Mouse (Mus musculus) midbrain, embryonic 11.5 days (tissue): ENCODE data around the gene Vps35l. TPM values are rescaled to one million over a fixed set of nuclear protein-coding genes. Genes with fewer than 3 reads are reported as not detected.
A peak's percentile ranks its signal among the peaks of the same experiment; 100 is the strongest.

Source experiments
- ATAC-seq: fragments of 200-750 bp; cut with Nextera tagmentation; 2 replicates; pipeline ENCODE4 v1.8.0; 2017; ENCODE audit warnings: moderate TSS enrichment, moderate library complexity; ENCODE audit not compliant: low FRiP score
- DNase-seq: peaks from one replicate; pipeline ENCODE4 v3.0.0; 2015; ENCODE audit warnings: low spot score; ENCODE audit errors: missing footprints
- H3K27ac ChIP-seq: fragments of 300-500 bp; sonication (generic); 2 replicates; pipeline ENCODE4 v1.5.1; 2014; ENCODE audit warnings: low read depth, low read length
- H3K27me3 ChIP-seq: fragments of 300-500 bp; sonication (generic); 2 replicates; pipeline ENCODE4 v1.6.1; 2014; ENCODE audit warnings: mild to moderate bottlenecking, low read length, moderate library complexity, mixed read lengths; ENCODE audit not compliant: control insufficient read depth, insufficient read depth
- H3K36me3 ChIP-seq: fragments of 300-500 bp; sonication (generic); 2 replicates; pipeline ENCODE4 v1.6.1; 2014; ENCODE audit warnings: mild to moderate bottlenecking, low read length, moderate library complexity, mixed read lengths; ENCODE audit not compliant: control insufficient read depth, insufficient read depth
- H3K4me1 ChIP-seq: fragments of 300-500 bp; sonication (generic); 2 replicates; pipeline ENCODE4 v1.6.1; 2014; ENCODE audit warnings: low read length; ENCODE audit not compliant: control insufficient read depth, insufficient read depth
- H3K4me2 ChIP-seq: fragments of 300-500 bp; sonication (generic); 2 replicates; pipeline ENCODE4 v1.6.1; 2014; ENCODE audit warnings: mild to moderate bottlenecking, moderate library complexity
- H3K4me3 ChIP-seq: fragments of 300-500 bp; sonication (generic); 2 replicates; pipeline ENCODE4 v1.5.1; 2014; ENCODE audit warnings: low read depth, low read length
- H3K9ac ChIP-seq: fragments of 300-500 bp; sonication (generic); 2 replicates; pipeline ENCODE4 v1.6.1; 2014; ENCODE audit warnings: low read length
- H3K9me3 ChIP-seq: fragments of 300-500 bp; sonication (generic); 2 replicates; pipeline ENCODE4 v1.6.1; 2016; ENCODE audit warnings: low read length; ENCODE audit not compliant: control insufficient read depth
- WGBS: fragments of 180-500 bp; shearing (Covaris S2); extraction: QIAGEN DNeasy Blood & Tissue Kit; methylation state at CpG from one replicate; pipeline ENCODE4 v1.1.7; 2014; 5-methylcytosine and 5-hydroxymethylcytosine counted together
- polyA plus RNA-seq: library from polyadenylated mRNA; unstranded; fragments of >200 nt; fragmentation: Nextera tagmentation; extraction: Ambion mirVana; gene quantifications from 2 replicates; pipeline ENCODE4 v1.2.1, GENCODE M21; 2014

Gene Vps35l
- polyA plus RNA-seq, 1 experiment from 2014 or later, result 74.2 TPM

- WGBS, result 77% methylated on average over 8 of the region's 8 CpGs
Observed at GRCm38 (mm10) chr7:118765604-118766003, 25.6 kb downstream of the Vps35l start.

GRCm38 (mm10) chr7:118766119-118766833 lies 26.2 kb downstream of the Vps35l start:
- Histone ChIP-seq H3K9me3 (no peaks in the 10 kb centered on the region), H3K4me2 (no peak overlapping the region), H3K27me3 (no peaks in the 10 kb centered on the region), H3K4me3 (no peak overlapping the region), H3K4me1 (no peaks in the 10 kb centered on the region), H3K36me3 (peaks cover 1% of the 10 kb centered on the region; the same call in 1 of the 2 replicates), H3K9ac (no peak overlapping the region; the same call in 1 of the 2 replicates), H3K27ac (no peak overlapping the region)
- ATAC-seq (peak; percentile 48; the same call in 1 of the 2 replicates), DNase-seq (peak; percentile 94)
- 67% methylated on average over 18 of the region's 18 CpGs for WGBS

More at GRCm38 (mm10) chr7:118765604-118766003, 25.6 kb downstream of the Vps35l start:
- Histone ChIP-seq H3K9ac (no peak overlapping the region), H3K9me3 (no peaks in the 10 kb centered on the region), H3K27ac (no peak overlapping the region), H3K4me2 (no peak overlapping the region), H3K36me3 (peaks cover 3% of the 10 kb centered on the region; the same call in 1 of the 2 replicates), H3K4me3 (no peak overlapping the region), H3K27me3 (no peaks in the 10 kb centered on the region), H3K4me1 (no peaks in the 10 kb centered on the region)
- DNase-seq (no peak), ATAC-seq (no peak)

- Histone ChIP-seq H3K4me1 (no peaks in the 10 kb centered on the region), H3K4me2 (no peak overlapping the region), H3K9ac (no peak overlapping the region; the same call in 1 of the 2 replicates), H3K36me3 (no peaks in the 10 kb centered on the region), H3K27me3 (no peaks in the 10 kb centered on the region), H3K27ac (no peak overlapping the region), H3K9me3 (no peaks in the 10 kb centered on the region), H3K4me3 (no peak overlapping the region)
- DNase-seq (no peak), ATAC-seq (no peak)
- 83% methylated on average over 5 of the region's 5 CpGs for WGBS
Observed at GRCm38 (mm10) chr7:118766834-118767224, 26.8 kb downstream of the Vps35l start.

- ATAC-seq (no peak), DNase-seq (no peak)
- H3K27me3 ChIP-seq, result no peaks in the 10 kb centered on the region
- no peak overlapping the region for H3K4me3 ChIP-seq
- H3K4me2 ChIP-seq, result no peak overlapping the region
- H3K9ac ChIP-seq, result no peak overlapping the region
- no peaks in the 10 kb centered on the region for H3K4me1 ChIP-seq
- no peak overlapping the region for H3K27ac ChIP-seq
- 83% methylated on average over 8 of the region's 8 CpGs for WGBS
- H3K9me3 ChIP-seq, result no peaks in the 10 kb centered on the region
- H3K36me3 ChIP-seq, result no peaks in the 10 kb centered on the region
Observed at GRCm38 (mm10) chr7:118769208-118769607, 29.2 kb downstream of the Vps35l start.

- WGBS, result 52% methylated on average over 1 of the region's 1 CpGs
- no peak for ATAC-seq
- no peaks in the 10 kb centered on the region for H3K36me3 ChIP-seq
Observed at GRCm38 (mm10) chr7:118769655-118770054, 29.6 kb downstream of the Vps35l start.

GRCm38 (mm10) chr7:118773027-118773426 lies 33.0 kb downstream of the Vps35l start:
- ATAC-seq (no peak), DNase-seq (no peak)
- H3K4me3 ChIP-seq, result no peak overlapping the region
- no peak overlapping the region for H3K9ac ChIP-seq
- H3K27ac ChIP-seq, result no peak overlapping the region
- no peaks in the 10 kb centered on the region for H3K27me3 ChIP-seq
- H3K4me1 ChIP-seq, result no peaks in the 10 kb centered on the region
- 90% methylated on average over 12 of the region's 12 CpGs for WGBS
- no peaks in the 10 kb centered on the region for H3K9me3 ChIP-seq
- no peaks in the 10 kb centered on the region; the same call in 1 of the 2 replicates for H3K36me3 ChIP-seq
- no peak overlapping the region for H3K4me2 ChIP-seq

More at GRCm38 (mm10) chr7:118769655-118770054, 29.6 kb downstream of the Vps35l start:
- Histone ChIP-seq H3K27me3 (no peaks in the 10 kb centered on the region), H3K4me1 (no peaks in the 10 kb centered on the region), H3K4me3 (no peak overlapping the region), H3K4me2 (no peak overlapping the region), H3K27ac (no peak overlapping the region), H3K9ac (no peak overlapping the region), H3K9me3 (no peaks in the 10 kb centered on the region)
- no peak for DNase-seq

GRCm38 (mm10) chr7:118775991-118776390 lies 36.0 kb downstream of the Vps35l start:
- no peaks in the 10 kb centered on the region for H3K9me3 ChIP-seq
- DNase-seq, result peak; percentile 75
- H3K4me1 ChIP-seq, result no peaks in the 10 kb centered on the region
- ATAC-seq, result no peak
- WGBS, result 83% methylated on average over 7 of the region's 7 CpGs
- H3K36me3 ChIP-seq, result no peaks in the 10 kb centered on the region; the same call in 1 of the 2 replicates
- H3K27me3 ChIP-seq, result no peaks in the 10 kb centered on the region
- H3K4me2 ChIP-seq, result no peak overlapping the region
- no peak overlapping the region for H3K9ac ChIP-seq
- H3K4me3 ChIP-seq, result no peak overlapping the region
- no peak overlapping the region for H3K27ac ChIP-seq

GRCm38 (mm10) chr7:118776491-118776890 lies 36.5 kb downstream of the Vps35l start:
- H3K27me3 ChIP-seq, result no peaks in the 10 kb centered on the region
- WGBS, result 88% methylated on average over 9 of the region's 9 CpGs
- no peak overlapping the region for H3K9ac ChIP-seq
- ATAC-seq (no peak), DNase-seq (peak; percentile 59)
- H3K4me1 ChIP-seq, result no peaks in the 10 kb centered on the region
- no peak overlapping the region for H3K4me2 ChIP-seq
- no peaks in the 10 kb centered on the region; the same call in 1 of the 2 replicates for H3K36me3 ChIP-seq
- no peak overlapping the region for H3K27ac ChIP-seq
- H3K4me3 ChIP-seq, result no peak overlapping the region
- no peaks in the 10 kb centered on the region for H3K9me3 ChIP-seq

GRCm38 (mm10) chr7:118777598-118778394 lies 37.8 kb downstream of the Vps35l start:
- ATAC-seq, result no peak
- no peak overlapping the region for H3K4me2 ChIP-seq
- no peak overlapping the region for H3K9ac ChIP-seq
- peak; percentile 79 for DNase-seq
- H3K4me1 ChIP-seq, result no peaks in the 10 kb centered on the region
- WGBS, result 88% methylated on average over 10 of the region's 10 CpGs
- H3K27ac ChIP-seq, result no peak overlapping the region
- H3K27me3 ChIP-seq, result no peaks in the 10 kb centered on the region
- H3K4me3 ChIP-seq, result no peak overlapping the region
- H3K36me3 ChIP-seq, result no peaks in the 10 kb centered on the region; the same call in 1 of the 2 replicates
- H3K9me3 ChIP-seq, result no peaks in the 10 kb centered on the region
